Comparison of ENCODE assay signal across 16 mouse cellular contexts in genomic region chr11:104279049-104279448, GRCm38 (mm10). TPM values are rescaled to one million over a fixed set of nuclear protein-coding genes. Genes with fewer than 3 reads are reported as not detected.
"Had no signal": no experiment of that assay in that cellular context is flagged by ENCODE, and none has a peak within 500 bp of the region (broad histone marks: within the 10 kb centered on the region; RNA-seq: fewer than 3 reads in every experiment).

No protein-coding gene starts in this region.

- DNase-seq: kidney, adult 9 months; kidney, postnatal 14 days; kidney, postnatal 4 days; layer of hippocampus, adult 9-11 months; layer of hippocampus, postnatal 36 days; liver; liver, embryonic 13.5 days; lung, adult 2 months; lung, postnatal 14 days; lung, postnatal 4 days; midbrain, embryonic 14.5 days; thymus, adult 18-20 months; thymus, postnatal 36 days had no signal

- H3K27ac ChIP-seq: limb, embryonic 10.5 days; limb, embryonic 13.5 days; liver, embryonic 13.5 days had no signal

- H3K4me3 ChIP-seq: limb, embryonic 13.5 days; liver, embryonic 13.5 days had no signal

RNA-seq across cellular contexts. Expression of gene Mapt, which starts 47.9 kb away (rescaled TPM):
- total RNA-seq: megakaryocyte progenitor cell, adult 5-6 weeks had no signal
